Mouse (Mus musculus) ZHBTc4 (cell line): ENCODE data around the gene Clptm1.
"Not testable (repeated sequence)": the region's sequence is repeated elsewhere in the genome, so short reads cannot be mapped to it uniquely, and the experiment has no call there.

Experiments
- DNase-seq: peaks from one replicate; pipeline ENCODE4 v3.0.0-alpha.2; 2011; ENCODE audit warnings: low read depth, low spot score

The Clptm1 gene

DNA sequence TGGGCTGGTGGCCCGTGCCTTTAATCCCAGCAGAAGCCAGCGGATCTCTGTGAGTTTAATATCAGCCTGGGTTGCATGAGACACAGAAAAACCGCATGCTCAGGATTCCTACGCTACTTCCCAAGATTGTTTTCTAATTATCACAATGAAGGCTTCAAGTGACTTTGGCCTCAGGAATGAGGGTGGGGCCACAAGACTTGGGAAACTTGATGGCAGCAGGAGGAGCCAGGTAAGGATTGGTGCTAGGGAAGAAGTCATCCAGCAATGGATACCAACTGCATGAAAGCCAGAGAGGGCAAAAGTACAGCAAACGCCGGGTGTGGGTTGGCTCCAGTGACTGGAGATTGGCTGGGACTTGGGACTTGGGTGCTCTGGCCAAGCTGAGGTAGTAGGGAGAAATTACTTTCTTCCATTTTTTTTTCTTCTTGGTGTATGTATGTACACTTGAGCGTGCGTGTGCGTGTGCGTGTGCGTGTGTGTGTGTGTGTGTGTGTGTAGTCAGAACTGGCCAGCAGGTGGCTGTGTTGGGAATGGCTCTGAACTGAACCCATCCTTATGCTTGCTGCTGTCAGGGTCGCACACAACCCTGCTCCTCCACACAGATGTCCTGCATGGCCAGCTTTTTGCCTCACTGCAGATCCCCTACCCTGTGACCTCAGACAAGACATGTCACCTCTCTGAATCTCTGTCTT lies 55.0 kb downstream of the Clptm1 start:
- DNase-seq: peak; percentile 95

DNA sequence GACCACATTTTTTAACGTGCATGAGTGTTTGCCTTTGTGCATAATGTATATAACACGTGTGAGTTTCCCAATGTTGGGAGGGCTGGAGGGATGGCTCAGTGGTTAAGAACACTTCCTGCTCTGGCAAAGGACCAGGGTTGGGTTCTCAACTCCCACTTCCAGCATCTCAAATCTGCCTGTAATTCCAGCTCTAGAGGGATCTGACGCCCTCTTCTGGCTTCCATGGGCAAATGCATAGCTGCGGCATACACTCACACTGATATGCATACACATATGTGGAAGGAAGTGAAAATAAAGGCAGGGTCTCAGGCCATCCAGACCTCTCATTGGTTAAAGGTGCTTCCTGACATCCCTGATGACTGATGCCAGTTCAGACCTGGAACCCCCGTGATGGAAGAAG lies 57.5 kb downstream of the Clptm1 start:
- DNase-seq: peak; percentile 58

DNA sequence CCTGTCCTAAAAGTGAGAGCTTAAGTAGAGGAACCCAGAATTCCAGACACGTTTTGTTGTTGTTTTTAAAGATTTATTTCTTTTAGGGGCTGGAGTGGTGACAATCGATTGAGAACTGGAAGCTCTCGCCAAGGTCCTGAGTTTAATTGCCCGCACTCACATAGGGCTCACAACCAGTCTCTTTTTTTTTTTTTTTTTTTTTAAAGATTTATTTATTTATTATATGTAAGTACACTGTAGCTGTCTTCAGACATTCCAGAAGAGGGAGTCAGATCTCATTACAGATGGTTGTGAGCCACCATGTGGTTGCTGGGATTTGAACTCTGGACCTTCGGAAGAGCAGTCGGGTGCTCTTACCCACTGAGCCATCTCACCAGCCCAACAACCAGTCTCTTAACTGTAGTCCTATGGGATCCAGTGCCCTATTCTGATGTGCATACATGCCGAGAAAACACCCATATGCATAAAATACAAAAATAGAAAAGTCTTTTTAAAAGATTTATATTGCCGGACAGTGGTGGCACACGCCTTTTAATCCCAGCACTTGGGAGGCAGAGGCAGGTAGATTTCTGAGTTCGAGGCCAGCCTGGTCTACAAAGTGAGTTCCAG lies 60.1 kb downstream of the Clptm1 start:
- DNase-seq: not testable (repeated sequence)

DNA sequence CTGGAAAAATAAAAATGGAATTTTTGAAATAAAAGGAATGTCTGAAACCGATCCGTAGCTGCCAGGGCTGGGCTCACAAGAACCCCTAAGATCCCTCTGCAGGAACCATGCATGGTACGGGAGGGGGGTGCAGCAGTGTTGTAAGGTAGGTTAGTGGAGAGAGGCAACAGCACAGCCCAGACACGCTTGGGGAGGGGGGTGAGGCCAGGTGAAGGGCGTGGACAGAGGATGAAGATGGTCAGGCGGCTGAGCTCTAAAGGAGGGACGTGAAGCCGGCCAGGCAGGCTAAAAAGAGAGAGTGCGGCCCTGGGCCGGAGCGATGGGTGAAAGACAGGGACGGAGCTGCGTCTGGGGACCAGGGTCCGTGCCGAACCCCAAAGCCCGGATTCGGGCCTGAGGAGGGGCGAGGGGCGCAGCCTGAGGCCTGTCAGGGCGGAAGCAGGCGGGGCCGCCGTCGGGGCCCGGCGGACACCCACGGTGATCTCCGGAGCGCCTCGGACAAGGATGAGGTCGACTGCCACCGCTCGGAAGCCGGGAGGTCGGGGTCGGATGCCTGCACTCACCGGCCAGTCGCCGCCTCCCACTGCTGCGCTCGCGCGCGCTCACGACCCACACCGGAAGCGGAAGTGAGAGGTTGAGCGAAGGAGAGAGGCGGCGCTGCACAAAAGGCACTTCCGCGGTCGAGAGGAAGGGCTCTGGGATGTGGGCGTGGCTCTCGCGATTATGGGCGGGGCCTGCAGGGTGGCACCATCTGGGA lies 60.8 kb downstream of the Clptm1 start, which contains the start of gene Clasrp:
TSS of gene Clasrp (minus strand) at position 638 of the 757 bp plus-strand sequence.
- DNase-seq: peak; percentile 98

DNA sequence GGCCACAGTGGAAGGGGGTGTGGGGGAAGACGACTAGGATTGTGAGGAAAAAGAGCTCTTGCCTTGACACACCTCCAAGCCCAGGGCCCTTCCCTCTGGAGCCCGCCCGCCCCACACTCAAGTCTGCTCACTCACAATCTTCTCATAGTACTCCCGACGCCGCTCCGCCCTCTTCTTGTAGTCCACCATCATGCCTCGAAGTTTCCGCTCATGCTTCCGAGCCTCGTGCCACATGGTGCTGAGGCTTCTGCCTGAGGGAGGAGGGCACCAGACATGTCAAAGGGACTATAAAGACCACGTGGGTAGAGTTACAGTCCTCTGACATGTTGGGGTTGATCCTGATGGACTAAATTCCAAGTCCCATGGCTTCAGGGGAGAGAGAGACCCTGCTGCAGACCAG lies 61.8 kb downstream of the Clptm1 start:
- DNase-seq: peak; percentile 69

DNA sequence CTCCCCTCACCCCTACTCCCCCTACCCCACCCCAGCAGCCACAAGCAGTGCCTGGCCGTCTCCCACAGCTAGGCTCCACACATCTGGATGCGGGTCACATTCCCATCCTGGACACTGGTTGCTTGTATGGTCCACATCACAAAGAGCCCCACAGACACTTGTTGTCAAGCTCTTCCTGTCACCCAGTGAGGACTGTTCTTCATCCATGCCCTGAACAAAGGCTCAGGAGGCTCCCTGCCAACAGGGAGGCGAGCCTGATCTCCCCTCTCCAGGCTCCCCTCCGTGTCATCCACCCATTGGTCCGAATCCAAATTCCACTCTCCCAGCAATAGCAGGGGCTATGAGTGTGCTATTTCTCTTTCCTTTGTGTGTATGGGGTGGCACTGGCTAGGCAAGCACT lies 64.3 kb downstream of the Clptm1 start:
- DNase-seq: no peak

DNA sequence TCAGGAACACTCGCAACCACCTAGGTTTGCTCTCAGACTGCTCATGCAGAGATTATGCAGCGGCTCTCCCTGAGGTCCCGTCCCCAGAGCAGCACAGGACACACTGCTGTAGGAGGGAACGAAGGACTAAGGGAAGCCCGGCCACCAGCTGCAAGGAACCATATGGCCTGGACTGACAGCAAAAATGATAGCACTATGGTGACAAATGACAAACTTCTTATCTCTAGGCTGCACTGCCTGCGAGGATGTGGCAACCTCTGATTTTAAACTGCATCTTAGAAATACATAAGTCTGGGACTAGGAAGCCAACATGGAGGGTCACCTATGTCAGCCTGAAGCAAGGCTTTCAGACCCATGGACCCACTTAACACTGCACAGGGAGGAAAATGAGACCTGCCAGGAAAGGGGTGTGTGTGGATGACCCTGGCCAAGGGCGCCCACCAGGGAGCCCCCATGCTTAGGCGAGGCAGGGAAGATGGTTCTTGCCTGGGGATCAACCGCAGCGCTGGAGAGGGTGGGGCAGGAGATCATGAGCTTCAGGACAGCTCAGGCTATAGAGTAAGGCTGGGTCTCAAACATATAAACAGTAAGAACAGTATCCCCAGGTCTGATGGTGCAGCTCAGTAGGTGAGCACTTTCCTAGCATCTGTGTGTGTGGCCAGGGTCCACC lies 71.6 kb downstream of the Clptm1 start:
- peak; percentile 51 for DNase-seq

DNA sequence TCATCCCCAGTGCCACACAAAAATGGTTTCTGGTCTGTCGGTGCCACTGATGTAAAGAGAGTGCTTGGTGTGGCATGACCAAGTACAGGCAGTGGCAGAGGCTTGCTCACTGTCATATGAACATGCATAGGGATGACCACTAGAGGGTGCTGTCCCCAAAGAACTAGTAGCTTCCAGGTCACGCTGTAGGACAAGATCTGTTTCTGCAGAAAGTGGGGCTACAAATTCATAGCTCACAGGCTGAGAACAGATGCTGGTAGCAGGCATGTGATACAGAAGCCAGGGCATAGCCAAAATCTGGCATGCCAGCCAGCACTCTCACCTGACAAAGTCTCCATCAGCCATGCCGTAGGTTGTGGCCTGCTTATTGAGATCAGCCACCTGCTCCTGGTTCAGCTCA lies 74.9 kb downstream of the Clptm1 start:
- DNase-seq: peak; percentile 90

DNA sequence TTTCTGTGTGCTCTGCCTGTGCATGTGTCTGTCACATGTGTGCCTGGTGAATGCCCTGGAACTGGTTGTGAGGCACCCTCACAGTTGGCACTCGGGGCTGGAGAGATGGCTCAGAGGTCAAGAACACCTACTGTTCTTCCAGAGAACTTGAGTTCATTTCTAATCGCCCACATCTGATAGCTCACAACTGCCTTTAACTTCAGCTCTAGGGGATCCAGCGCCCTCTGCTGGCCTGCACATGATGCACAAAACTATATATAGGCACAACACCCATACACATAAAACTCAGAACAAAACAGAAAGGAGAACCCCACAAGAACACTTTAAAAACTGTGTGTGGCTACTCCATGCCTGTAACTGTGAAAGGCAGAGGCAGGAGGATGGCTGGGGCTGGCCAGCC lies 75.6 kb downstream of the Clptm1 start:
- DNase-seq: peak; percentile 87

DNA sequence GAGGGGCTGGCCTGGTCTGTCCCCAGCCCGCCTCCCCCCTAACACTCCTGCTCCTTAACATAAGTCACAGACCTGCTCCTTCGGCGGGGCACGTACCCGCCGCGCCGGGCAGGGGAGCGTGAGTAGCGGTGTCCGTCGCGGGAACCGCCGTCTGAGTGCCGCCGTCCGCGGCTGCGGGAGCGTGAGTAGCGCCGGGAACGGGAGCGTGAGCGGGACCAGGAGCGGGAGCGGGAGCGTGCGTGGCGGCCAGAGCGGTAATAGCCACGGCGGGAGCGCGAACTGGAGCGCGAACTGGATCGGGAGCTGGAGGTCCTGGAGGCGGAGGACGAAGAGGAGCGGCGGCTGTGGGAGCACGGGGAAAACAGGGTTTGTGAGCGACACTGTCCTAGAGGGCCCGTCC lies 78.6 kb downstream of the Clptm1 start:
- DNase-seq: peak; percentile 60
